Mouse (Mus musculus) mammary gland, adult 2 months (tissue): ENCODE measurements around the gene Ywhag. TPM values are rescaled to one million over a fixed set of nuclear protein-coding genes. Genes with fewer than 3 reads are reported as not detected.

Experiments used
- polyA plus RNA-seq: library from polyadenylated mRNA; depleted of rRNA; stranded (reverse); fragments of >200 nt; gene quantifications from 2 replicates; pipeline ENCODE4 v1.2.3, GENCODE M21; 2012; ENCODE audit warnings: low replicate concordance; rRNA removed

Gene Ywhag
- 172 and 216 TPM in 2 replicates for polyA plus RNA-seq

GRCm38 (mm10) chr5:135934481-135935175 lies at the start of gene Ywhag:
Ywhag (minus strand) TSS chr5:135934616.

GRCm38 (mm10) chr5:135979904-135980303 lies 45.5 kb upstream of the Ywhag start, which contains the start of gene Zp3:
Zp3 (plus strand) TSS chr5:135980099.

GRCm38 (mm10) chr5:135974365-135974764 lies 39.9 kb upstream of the Ywhag start, which contains the start of gene Ssc4d:
Ssc4d (minus strand) TSS chr5:135974531.

GRCm38 (mm10) chr5:135887675-135888102 lies 46.7 kb downstream of the Ywhag start, which contains the start of gene Hspb1:
Hspb1 (plus strand) TSS chr5:135887919.

Other genes starting within 250 kb of the Ywhag start
- 163 and 164 TPM in 2 replicates for gene Tmem120a, start 190.2 kb downstream of the Ywhag start, polyA plus RNA-seq
- gene Styxl1, start 156.2 kb downstream of the Ywhag start, polyA plus RNA-seq: 0.27 and 0.66 TPM in 2 replicates
- 808 and 1,108 TPM in 2 replicates for gene Mdh2, start 156.1 kb downstream of the Ywhag start, polyA plus RNA-seq
- gene Srrm3, start 127.7 kb downstream of the Ywhag start, polyA plus RNA-seq: 0.06 TPM in 1 of 2 replicates, not detected in the other
- gene Hspb1, start 46.7 kb downstream of the Ywhag start, polyA plus RNA-seq: 278 and 369 TPM in 2 replicates
- 8.7 and 11.4 TPM in 2 replicates for gene Ssc4d, start 39.9 kb upstream of the Ywhag start, polyA plus RNA-seq
- gene Zp3, start 45.5 kb upstream of the Ywhag start, polyA plus RNA-seq: not detected in 2 replicates
- gene Dtx2, start 60.2 kb upstream of the Ywhag start, polyA plus RNA-seq: 42.7 and 70.4 TPM in 2 replicates
- 0.10 TPM in 1 of 2 replicates, not detected in the other for gene Upk3b, start 103.9 kb upstream of the Ywhag start, polyA plus RNA-seq
- not detected in 2 replicates for gene Upk3bl, start 119.9 kb upstream of the Ywhag start, polyA plus RNA-seq
- gene Rasa4, start 149.3 kb upstream of the Ywhag start, polyA plus RNA-seq: 33.3 and 41.5 TPM in 2 replicates
- 32.0 and 57.2 TPM in 2 replicates for gene Polr2j, start 182.0 kb upstream of the Ywhag start, polyA plus RNA-seq
- 30.5 and 45.7 TPM in 2 replicates for gene Lrwd1, start 201.5 kb upstream of the Ywhag start, polyA plus RNA-seq
- gene Alkbh4, start 201.5 kb upstream of the Ywhag start, polyA plus RNA-seq: 22.8 and 32.0 TPM in 2 replicates
- 57.2 and 121 TPM in 2 replicates for gene Orai2, start 236.1 kb upstream of the Ywhag start, polyA plus RNA-seq